Mouse (Mus musculus) layer of hippocampus, postnatal 14 days (tissue): ENCODE data around the gene Lpar3. TPM values are rescaled to one million over a fixed set of nuclear protein-coding genes. Genes with fewer than 3 reads are reported as not detected.

Source experiments
- DNase-seq, 2 experiments: peaks; one replicate each; pipeline ENCODE4 v3.0.0; 2021 to 2022; ENCODE audit warnings: low spot score in 2 of 2, mixed read lengths in 1 of 2
- total RNA-seq, 2 experiments: library from RNA; stranded (reverse); gene quantifications; 2 replicates each; pipeline ENCODE4 v1.2.3; 2021

Gene Lpar3
- total RNA-seq, 2 experiments from 2014 or later = 1.3 to 1.6 TPM

GRCm38 (mm10) chr3:146304556-146305405, 84.0 kb downstream of the Lpar3 start:
- DNase-seq = no peak

GRCm38 (mm10) chr3:146307341-146307740, 86.6 kb downstream of the Lpar3 start:
- DNase-seq = no peak

- DNase-seq = no peak
These were observed 87.1 kb downstream of the Lpar3 start for GRCm38 (mm10) chr3:146307886-146308285.

- DNase-seq = no peak
These were observed 88.8 kb downstream of the Lpar3 start for GRCm38 (mm10) chr3:146309586-146309985.

- DNase-seq = no peak
These were observed 90.4 kb downstream of the Lpar3 start for GRCm38 (mm10) chr3:146311121-146311538.

GRCm38 (mm10) chr3:146315414-146315813, 94.7 kb downstream of the Lpar3 start:
- DNase-seq = no peak

GRCm38 (mm10) chr3:146316293-146316692, 95.5 kb downstream of the Lpar3 start:
- no peak for DNase-seq

- DNase-seq = no peak
These were observed 96.6 kb downstream of the Lpar3 start for GRCm38 (mm10) chr3:146317366-146317765.

GRCm38 (mm10) chr3:146317911-146318310, 97.1 kb downstream of the Lpar3 start:
- DNase-seq = no peak

- no peak for DNase-seq
These were observed 97.8 kb downstream of the Lpar3 start for GRCm38 (mm10) chr3:146318520-146318938.

- DNase-seq = no peak
These were observed 98.2 kb downstream of the Lpar3 start for GRCm38 (mm10) chr3:146318987-146319386.

GRCm38 (mm10) chr3:146319503-146319902, 98.7 kb downstream of the Lpar3 start:
- DNase-seq = no peak

GRCm38 (mm10) chr3:146324949-146325348, 104.2 kb downstream of the Lpar3 start:
- no peak for DNase-seq

- no peak for DNase-seq
These were observed 106.2 kb downstream of the Lpar3 start for GRCm38 (mm10) chr3:146326743-146327536.

GRCm38 (mm10) chr3:146327537-146328255, 106.9 kb downstream of the Lpar3 start:
- peak; percentile 73 to 90 for DNase-seq

- no peak for DNase-seq
These were observed 108.0 kb downstream of the Lpar3 start for GRCm38 (mm10) chr3:146328749-146329148.

- DNase-seq = no peak
These were observed 111.1 kb downstream of the Lpar3 start for GRCm38 (mm10) chr3:146331819-146332218.

- no peak for DNase-seq
These were observed 112.5 kb downstream of the Lpar3 start for GRCm38 (mm10) chr3:146333270-146333669.

GRCm38 (mm10) chr3:146334070-146334469, 113.3 kb downstream of the Lpar3 start:
- DNase-seq = no peak
